Mouse (Mus musculus): ENCODE measurements at regions not wholly inside any gene's neighbourhood (a gene's known extent, or its start where the extent isn't known, plus 50 kb on each side); places are given as distances from the start of the nearest gene placed in this dataset.

DNA sequence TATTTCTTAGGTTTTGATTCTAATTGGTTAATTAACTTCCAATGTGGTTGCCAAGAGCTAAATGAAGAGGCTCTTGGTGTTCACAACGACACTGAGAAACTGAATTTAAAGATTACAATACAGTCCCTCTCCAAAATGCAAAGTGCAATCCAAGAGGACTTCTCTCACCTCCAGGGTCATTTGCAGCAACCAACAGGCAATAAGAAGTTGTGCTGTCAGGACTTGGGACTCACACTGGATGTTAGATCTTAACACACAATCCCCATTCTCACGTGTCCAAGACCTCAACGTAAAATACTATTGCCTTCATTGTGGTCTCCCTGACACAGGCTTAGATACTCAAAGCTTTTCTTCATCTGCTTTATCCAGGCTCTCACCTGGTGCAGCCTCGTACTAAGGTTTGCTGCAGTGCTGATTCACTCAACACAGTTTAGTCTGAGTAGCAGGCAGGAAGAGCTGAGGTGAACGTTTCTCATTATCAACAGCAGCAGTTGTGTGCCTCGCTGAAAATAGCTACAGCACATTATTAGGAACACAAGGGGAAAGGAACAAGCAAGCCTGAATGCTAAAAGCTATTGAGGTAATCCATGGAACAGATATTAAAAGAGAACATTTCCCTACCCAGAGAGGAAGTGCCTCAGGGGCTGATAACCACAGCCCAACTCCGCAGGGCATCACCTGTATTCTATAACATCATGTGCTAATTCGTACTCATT is 473.3 kb downstream of the Pdha2 start:
- no peak overlapping the region for H3K27ac ChIP-seq (ENCODE audit: low read depth)
- no peaks in the 10 kb centered on the region for H3K27me3 ChIP-seq (replicated peaks; ENCODE audit: control insufficient read depth, insufficient read depth, low read length)
- no peak for DNase-seq (ENCODE audit: low spot score)
- no peaks in the 10 kb centered on the region for H3K9me3 ChIP-seq (ENCODE audit: control insufficient read depth, low read length)
- no peak overlapping the region for H3K4me3 ChIP-seq (ENCODE audit: low read depth, low read length)
- no peaks in the 10 kb centered on the region for H3K36me3 ChIP-seq (ENCODE audit: control insufficient read depth, insufficient read depth, low read length)
- 81% methylated on average over 8 of the region's 8 CpGs for WGBS
- H3K9ac ChIP-seq (ENCODE audit: low read length), result no peak overlapping the region
- no peak overlapping the region for H3K4me2 ChIP-seq (ENCODE audit: low read length)
- ATAC-seq (replicated peaks; ENCODE audit: low FRiP score, low TSS enrichment, low read depth), result no peak
- H3K4me1 ChIP-seq (replicated peaks; ENCODE audit: control insufficient read depth, insufficient read depth, low read length), result no peaks in the 10 kb centered on the region

DNA sequence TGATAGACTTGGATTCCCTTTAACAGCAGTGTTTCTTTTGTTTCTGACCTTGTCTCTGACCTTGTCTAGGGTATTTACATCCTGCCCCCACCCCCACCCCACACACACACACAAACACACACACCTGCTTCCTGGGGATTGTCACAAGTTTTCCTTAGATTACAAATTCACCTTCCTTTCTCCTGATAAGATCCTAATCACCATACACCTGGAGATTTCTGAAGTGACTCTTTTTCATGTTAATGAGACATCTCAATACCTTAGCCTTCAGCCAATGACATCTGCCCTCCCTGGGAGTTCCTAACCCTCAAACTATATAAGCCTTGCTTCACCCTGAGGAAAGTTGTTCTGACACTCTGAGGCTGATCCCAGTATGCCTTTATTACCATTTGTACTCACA is 495.3 kb downstream of the Pdha2 start:
- ATAC-seq (replicated peaks; ENCODE audit: low FRiP score, low TSS enrichment, low read depth), result no peak
- no peaks in the 10 kb centered on the region for H3K36me3 ChIP-seq (ENCODE audit: control insufficient read depth, insufficient read depth, low read length)
- no peak overlapping the region for H3K27ac ChIP-seq (ENCODE audit: low read depth)
- no peaks in the 10 kb centered on the region for H3K4me1 ChIP-seq (replicated peaks; ENCODE audit: control insufficient read depth, insufficient read depth, low read length)
- no peaks in the 10 kb centered on the region for H3K27me3 ChIP-seq (replicated peaks; ENCODE audit: control insufficient read depth, insufficient read depth, low read length)
- H3K9me3 ChIP-seq (ENCODE audit: control insufficient read depth, low read length), result no peaks in the 10 kb centered on the region
- no peak overlapping the region for H3K4me2 ChIP-seq (ENCODE audit: low read length)
- H3K4me3 ChIP-seq (ENCODE audit: low read depth, low read length), result no peak overlapping the region
- no peak overlapping the region for H3K9ac ChIP-seq (ENCODE audit: low read length)
- no peak for DNase-seq (ENCODE audit: low spot score)

DNA sequence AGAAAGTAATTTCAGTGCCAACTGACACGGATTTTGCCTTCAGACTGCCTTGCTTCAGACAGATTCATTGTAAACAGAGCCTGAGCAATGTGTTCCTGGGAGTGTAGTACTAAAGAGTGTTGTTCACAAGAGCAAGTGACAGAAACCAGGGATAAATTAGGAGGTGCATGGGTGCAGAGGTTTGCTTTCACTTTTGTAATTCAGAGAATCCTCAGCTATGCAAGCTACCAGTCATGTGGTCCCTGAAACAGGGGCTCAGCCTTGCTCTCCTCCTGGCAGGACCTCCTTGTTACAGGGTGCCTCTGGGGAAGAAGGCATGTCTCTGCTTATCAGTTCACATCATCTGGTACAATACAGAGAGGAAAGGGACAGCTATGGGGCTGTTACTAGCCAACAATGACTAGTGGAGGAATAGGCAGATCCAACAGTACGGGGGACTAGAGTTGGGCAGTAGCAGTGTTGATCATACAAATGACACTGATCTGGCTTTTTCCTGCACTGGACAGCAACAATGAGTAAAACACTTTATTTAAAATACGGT is 504.5 kb downstream of the Pdha2 start:
- H3K4me2 ChIP-seq (ENCODE audit: low read length), result no peak overlapping the region
- no peak for DNase-seq (ENCODE audit: low spot score)
- no peaks in the 10 kb centered on the region for H3K4me1 ChIP-seq (replicated peaks; ENCODE audit: control insufficient read depth, insufficient read depth, low read length)
- no peak overlapping the region for H3K9ac ChIP-seq (ENCODE audit: low read length)
- no peaks in the 10 kb centered on the region for H3K27me3 ChIP-seq (replicated peaks; ENCODE audit: control insufficient read depth, insufficient read depth, low read length)
- no peaks in the 10 kb centered on the region for H3K9me3 ChIP-seq (ENCODE audit: control insufficient read depth, low read length)
- no peak overlapping the region for H3K4me3 ChIP-seq (ENCODE audit: low read depth, low read length)
- no peak overlapping the region for H3K27ac ChIP-seq (ENCODE audit: low read depth)
- H3K36me3 ChIP-seq (ENCODE audit: control insufficient read depth, insufficient read depth, low read length), result no peaks in the 10 kb centered on the region
- WGBS, result 41% methylated on average over 3 of the region's 3 CpGs
- ATAC-seq (replicated peaks; ENCODE audit: low FRiP score, low TSS enrichment, low read depth), result no peak

DNA sequence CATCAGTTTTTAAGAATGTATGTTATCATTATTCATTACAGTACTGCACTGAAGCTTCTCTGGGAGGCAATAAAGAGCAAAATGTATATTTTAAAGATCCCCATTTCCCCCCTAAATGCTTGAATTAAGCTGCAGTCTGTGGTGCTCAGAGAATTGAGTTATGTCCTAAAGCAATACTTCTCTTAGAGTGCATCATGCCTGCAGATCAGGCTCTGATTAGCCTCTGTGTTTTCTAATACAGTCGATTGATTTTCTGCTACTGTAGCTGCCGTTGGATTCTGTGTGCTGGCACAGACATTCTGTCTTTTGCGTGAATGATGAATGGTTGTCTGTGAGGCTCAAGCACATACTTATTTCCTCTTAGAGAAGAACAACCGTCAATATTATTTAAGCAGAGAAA is 505.4 kb downstream of the Pdha2 start:
- no peak overlapping the region for H3K9ac ChIP-seq (ENCODE audit: low read length)
- H3K27ac ChIP-seq (ENCODE audit: low read depth), result no peak overlapping the region
- no peak overlapping the region for H3K4me3 ChIP-seq (ENCODE audit: low read depth, low read length)
- no peaks in the 10 kb centered on the region for H3K4me1 ChIP-seq (replicated peaks; ENCODE audit: control insufficient read depth, insufficient read depth, low read length)
- no peak overlapping the region for H3K4me2 ChIP-seq (ENCODE audit: low read length)
- 57% methylated on average over 4 of the region's 4 CpGs for WGBS
- no peaks in the 10 kb centered on the region for H3K9me3 ChIP-seq (ENCODE audit: control insufficient read depth, low read length)
- ATAC-seq (replicated peaks; ENCODE audit: low FRiP score, low TSS enrichment, low read depth) (no peak), DNase-seq (ENCODE audit: low spot score) (no peak)
- H3K27me3 ChIP-seq (replicated peaks; ENCODE audit: control insufficient read depth, insufficient read depth, low read length), result no peaks in the 10 kb centered on the region
- no peaks in the 10 kb centered on the region for H3K36me3 ChIP-seq (ENCODE audit: control insufficient read depth, insufficient read depth, low read length)

DNA sequence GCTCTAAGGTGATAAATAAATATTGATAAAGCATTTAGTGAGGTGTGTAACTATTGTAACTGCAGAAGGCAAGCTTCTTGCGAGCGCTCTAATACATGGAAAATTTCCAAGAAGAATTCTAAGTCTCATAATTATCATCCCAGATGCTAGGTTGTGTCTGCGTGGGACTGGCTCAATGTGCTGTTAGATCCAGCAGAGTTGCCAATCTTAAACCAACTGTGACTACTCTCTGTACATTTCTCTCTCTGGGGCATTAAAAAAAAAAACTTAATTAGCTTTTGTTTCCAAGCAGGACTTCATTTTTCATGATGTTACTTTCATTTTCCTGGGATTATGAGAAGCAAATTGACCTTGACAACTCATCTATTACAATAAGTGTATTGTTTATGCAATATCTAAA is 506.6 kb downstream of the Pdha2 start:
- Histone ChIP-seq H3K36me3 (ENCODE audit: control insufficient read depth, insufficient read depth, low read length) (no peaks in the 10 kb centered on the region), H3K9me3 (ENCODE audit: control insufficient read depth, low read length) (no peaks in the 10 kb centered on the region), H3K27ac (ENCODE audit: low read depth) (no peak overlapping the region), H3K4me3 (ENCODE audit: low read depth, low read length) (no peak overlapping the region), H3K27me3 (replicated peaks; ENCODE audit: control insufficient read depth, insufficient read depth, low read length) (no peaks in the 10 kb centered on the region), H3K4me1 (replicated peaks; ENCODE audit: control insufficient read depth, insufficient read depth, low read length) (no peaks in the 10 kb centered on the region), H3K9ac (ENCODE audit: low read length) (no peak overlapping the region), H3K4me2 (ENCODE audit: low read length) (no peak overlapping the region)
- 87% methylated on average over 3 of the region's 3 CpGs for WGBS
- DNase-seq (ENCODE audit: low spot score), result no peak
- no peak for ATAC-seq (replicated peaks; ENCODE audit: low FRiP score, low TSS enrichment, low read depth)

DNA sequence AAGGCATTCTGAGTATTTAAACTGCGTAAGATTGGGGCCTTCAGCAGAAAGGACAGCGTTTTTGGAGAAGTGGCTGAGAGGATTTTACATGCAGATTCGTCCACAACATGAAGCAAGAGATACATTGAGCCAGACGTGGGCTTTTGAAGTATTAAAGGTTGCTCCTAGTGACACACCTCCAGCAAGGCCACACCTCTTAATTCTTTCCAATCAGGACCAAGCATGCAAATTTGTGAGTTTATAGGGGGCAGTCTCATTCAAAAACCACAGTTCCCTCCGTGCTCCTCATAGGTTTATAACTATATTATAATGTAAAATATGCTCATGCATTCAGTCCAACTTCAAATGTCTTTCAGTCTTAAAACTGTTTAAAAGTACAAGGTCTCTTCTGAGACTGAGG is 509.2 kb downstream of the Pdha2 start:
- H3K27ac ChIP-seq (ENCODE audit: low read depth), result no peak overlapping the region
- H3K9me3 ChIP-seq (ENCODE audit: control insufficient read depth, low read length), result no peaks in the 10 kb centered on the region
- no peak overlapping the region for H3K4me3 ChIP-seq (ENCODE audit: low read depth, low read length)
- no peak overlapping the region for H3K9ac ChIP-seq (ENCODE audit: low read length)
- 65% methylated on average over 5 of the region's 5 CpGs for WGBS
- no peaks in the 10 kb centered on the region for H3K27me3 ChIP-seq (replicated peaks; ENCODE audit: control insufficient read depth, insufficient read depth, low read length)
- H3K4me2 ChIP-seq (ENCODE audit: low read length), result no peak overlapping the region
- DNase-seq (ENCODE audit: low spot score) (no peak), ATAC-seq (replicated peaks; ENCODE audit: low FRiP score, low TSS enrichment, low read depth) (no peak)
- no peaks in the 10 kb centered on the region for H3K36me3 ChIP-seq (ENCODE audit: control insufficient read depth, insufficient read depth, low read length)
- H3K4me1 ChIP-seq (replicated peaks; ENCODE audit: control insufficient read depth, insufficient read depth, low read length), result no peaks in the 10 kb centered on the region

DNA sequence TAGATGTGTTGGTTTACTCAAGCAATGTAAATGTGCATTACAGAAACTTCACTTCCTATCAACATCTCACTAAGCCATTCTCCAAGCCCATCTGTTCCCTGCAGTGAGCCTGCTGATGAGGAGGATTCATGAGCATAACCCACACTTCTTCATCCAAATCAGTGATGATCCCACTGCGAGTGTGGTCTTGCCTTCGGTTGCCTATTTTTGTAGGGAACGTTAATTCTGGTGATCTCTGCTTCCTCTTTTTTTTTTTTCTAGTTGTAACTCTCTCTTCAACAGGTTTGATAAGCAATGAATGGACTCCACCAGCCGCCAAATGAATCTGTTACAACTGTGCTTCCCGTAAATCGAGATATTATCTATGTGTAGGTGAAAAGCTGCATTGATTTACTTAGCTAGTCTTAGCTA is 509.9 kb downstream of the Pdha2 start:
- Histone ChIP-seq H3K4me1 (replicated peaks; ENCODE audit: control insufficient read depth, insufficient read depth, low read length) (no peaks in the 10 kb centered on the region), H3K4me2 (ENCODE audit: low read length) (no peak overlapping the region), H3K36me3 (ENCODE audit: control insufficient read depth, insufficient read depth, low read length) (no peaks in the 10 kb centered on the region), H3K4me3 (ENCODE audit: low read depth, low read length) (no peak overlapping the region), H3K27ac (ENCODE audit: low read depth) (no peak overlapping the region), H3K9ac (ENCODE audit: low read length) (no peak overlapping the region), H3K9me3 (ENCODE audit: control insufficient read depth, low read length) (no peaks in the 10 kb centered on the region), H3K27me3 (replicated peaks; ENCODE audit: control insufficient read depth, insufficient read depth, low read length) (no peaks in the 10 kb centered on the region)
- DNase-seq (ENCODE audit: low spot score) (no peak), ATAC-seq (replicated peaks; ENCODE audit: low FRiP score, low TSS enrichment, low read depth) (no peak)
- 89% methylated on average over 6 of the region's 6 CpGs for WGBS

DNA sequence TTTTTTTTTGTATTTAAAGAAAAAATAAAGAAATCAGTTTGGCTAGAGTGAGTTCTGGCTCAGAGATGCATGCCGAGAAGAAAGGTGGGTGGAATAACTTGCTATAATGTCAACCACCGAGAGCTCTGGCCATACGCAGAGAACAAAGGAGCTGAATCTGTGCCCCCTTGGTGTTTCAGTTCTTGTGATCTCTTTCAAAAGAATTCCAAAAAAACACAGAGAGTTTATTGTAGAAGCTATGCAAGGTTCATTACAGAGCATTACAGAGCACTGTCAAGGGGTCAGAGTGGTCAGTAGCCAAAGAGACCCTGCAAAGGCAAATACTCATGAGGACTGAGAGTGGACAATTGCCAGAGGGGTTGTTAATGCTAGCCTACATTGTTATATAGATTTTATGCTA is 514.9 kb downstream of the Pdha2 start:
- Histone ChIP-seq H3K4me2 (ENCODE audit: low read length) (no peak overlapping the region), H3K27me3 (replicated peaks; ENCODE audit: control insufficient read depth, insufficient read depth, low read length) (no peaks in the 10 kb centered on the region), H3K4me3 (ENCODE audit: low read depth, low read length) (no peak overlapping the region), H3K9me3 (ENCODE audit: control insufficient read depth, low read length) (no peaks in the 10 kb centered on the region), H3K4me1 (replicated peaks; ENCODE audit: control insufficient read depth, insufficient read depth, low read length) (no peaks in the 10 kb centered on the region), H3K27ac (ENCODE audit: low read depth) (no peak overlapping the region), H3K36me3 (ENCODE audit: control insufficient read depth, insufficient read depth, low read length) (no peaks in the 10 kb centered on the region), H3K9ac (ENCODE audit: low read length) (no peak overlapping the region)
- whole genome bisulfite sequencing, result 82% methylated on average over 3 of the region's 3 CpGs
- no peak for DNase-seq (ENCODE audit: low spot score)
- no peak for ATAC-seq (replicated peaks; ENCODE audit: low FRiP score, low TSS enrichment, low read depth)

DNA sequence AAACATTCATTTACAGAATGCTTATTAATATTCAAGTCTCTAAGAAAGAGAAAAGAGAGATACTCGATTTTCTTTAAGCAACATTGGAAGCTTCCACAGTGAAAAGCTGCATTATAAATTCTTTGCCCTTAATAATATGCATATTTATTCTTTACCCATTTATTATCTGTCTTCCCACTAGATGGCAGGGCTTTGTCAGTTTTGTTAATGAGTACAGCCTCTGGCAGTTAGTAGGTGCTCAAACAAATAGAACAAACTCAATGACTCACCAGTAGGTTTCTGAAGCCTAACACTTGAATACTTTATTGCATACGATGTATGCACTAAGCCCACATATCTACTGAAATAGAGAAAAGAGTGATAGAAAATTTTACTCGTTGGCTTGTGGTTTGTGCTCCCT is 529.4 kb downstream of the Pdha2 start:
- Histone ChIP-seq H3K27ac (ENCODE audit: low read depth) (no peak overlapping the region), H3K36me3 (ENCODE audit: control insufficient read depth, insufficient read depth, low read length) (no peaks in the 10 kb centered on the region), H3K9me3 (ENCODE audit: control insufficient read depth, low read length) (no peaks in the 10 kb centered on the region), H3K27me3 (replicated peaks; ENCODE audit: control insufficient read depth, insufficient read depth, low read length) (no peaks in the 10 kb centered on the region), H3K9ac (ENCODE audit: low read length) (no peak overlapping the region), H3K4me1 (replicated peaks; ENCODE audit: control insufficient read depth, insufficient read depth, low read length) (no peaks in the 10 kb centered on the region), H3K4me3 (ENCODE audit: low read depth, low read length) (no peak overlapping the region), H3K4me2 (ENCODE audit: low read length) (no peak overlapping the region)
- 80% methylated on average over 3 of the region's 3 CpGs for WGBS
- ATAC-seq (replicated peaks; ENCODE audit: low FRiP score, low TSS enrichment, low read depth) (no peak), DNase-seq (ENCODE audit: low spot score) (no peak)
